Mouse (Mus musculus) ES-E14 (cell line): ENCODE data around the gene Stpg2.
"Not testable (repeated sequence)": the region's sequence is repeated elsewhere in the genome, so short reads cannot be mapped to it uniquely, and the experiment has no call there.

Source experiments
- HCFC1 ChIP-seq: IDR thresholded peaks from 2 replicates; pipeline ENCODE4 v1.6.1; 2012; ENCODE audit warnings: low read length, inconsistent platforms, borderline replicate concordance; ENCODE audit not compliant: insufficient read depth
- ZC3H11A ChIP-seq: IDR thresholded peaks from 2 replicates; pipeline ENCODE4 v1.6.1; 2012; ENCODE audit warnings: low read depth, mild to moderate bottlenecking, inconsistent platforms, low read length, borderline replicate concordance

DNA sequence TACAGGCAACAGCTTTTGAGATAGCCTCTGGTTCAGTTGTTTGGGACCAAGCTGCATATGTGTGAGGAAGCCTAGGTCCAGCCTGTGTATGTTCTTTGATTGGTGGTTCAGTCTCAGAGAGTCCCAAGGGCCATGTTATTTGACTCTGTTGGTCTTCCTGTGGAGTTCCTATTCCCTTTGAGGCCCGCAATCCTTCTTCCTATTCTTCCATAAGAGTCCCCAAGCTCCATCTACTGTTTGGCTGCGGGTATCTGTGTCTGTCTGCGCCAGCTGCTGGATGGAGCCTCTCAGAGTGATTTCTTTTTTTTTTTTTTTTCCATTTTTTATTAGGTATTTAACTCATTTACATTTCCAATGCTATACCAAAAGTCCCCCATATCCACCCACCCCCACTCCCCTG lies 498.7 kb downstream of the Stpg2 start:
- not testable (repeated sequence) for TF ChIP-seq ZC3H11A, HCFC1
